Mouse (Mus musculus) hindbrain, embryonic 14.5 days (tissue): ENCODE data around the gene Mypn. TPM values are rescaled to one million over a fixed set of nuclear protein-coding genes. Genes with fewer than 3 reads are reported as not detected.

Source experiments
- ATAC-seq: fragments of 200-750 bp; cut with Nextera tagmentation; 2 replicates; pipeline ENCODE4 v1.8.0; 2017; ENCODE audit warnings: moderate number of reproducible peaks, mild to moderate bottlenecking, moderate TSS enrichment, moderate library complexity; ENCODE audit not compliant: low FRiP score
- DNase-seq: peaks from one replicate; pipeline ENCODE4 v3.0.0-alpha.2; 2015; ENCODE audit warnings: low spot score
- H3K27ac ChIP-seq: fragments of 300-500 bp; sonication (generic); 2 replicates; pipeline ENCODE4 v1.5.1; 2014; ENCODE audit warnings: mild to moderate bottlenecking, moderate library complexity
- H3K27me3 ChIP-seq: fragments of 300-500 bp; sonication (generic); 2 replicates; pipeline ENCODE4 v1.6.1; 2014; ENCODE audit warnings: mild to moderate bottlenecking, low read length, mixed read lengths; ENCODE audit not compliant: control insufficient read depth, insufficient read depth
- H3K36me3 ChIP-seq: fragments of 300-500 bp; sonication (generic); replicated peaks from 2 replicates; pipeline ENCODE4 v1.6.1; 2014; ENCODE audit not compliant: control insufficient read depth, insufficient read depth
- H3K4me1 ChIP-seq: fragments of 300-500 bp; sonication (generic); replicated peaks from 2 replicates; pipeline ENCODE4 v1.6.1; 2014; ENCODE audit warnings: antibody characterized with exemption, low read length, mixed read lengths; ENCODE audit not compliant: control insufficient read depth, insufficient read depth
- H3K4me2 ChIP-seq: fragments of 300-500 bp; sonication (generic); replicated peaks from 2 replicates; pipeline ENCODE4 v1.6.1; 2014; ENCODE audit warnings: mild to moderate bottlenecking, moderate library complexity
- H3K4me3 ChIP-seq: fragments of 300-500 bp; sonication (generic); replicated peaks from 2 replicates; pipeline ENCODE4 v1.5.1; 2014; ENCODE audit warnings: mild to moderate bottlenecking, low read length
- H3K9ac ChIP-seq: fragments of 300-500 bp; sonication (generic); 2 replicates; pipeline ENCODE4 v1.6.1; 2014
- H3K9me3 ChIP-seq: fragments of 300-500 bp; sonication (generic); 2 replicates; pipeline ENCODE4 v1.6.1; 2016; ENCODE audit warnings: low read length; ENCODE audit not compliant: control insufficient read depth
- WGBS: fragments of 180-500 bp; shearing (Covaris S2); extraction: QIAGEN DNeasy Blood & Tissue Kit; methylation state at CpG from one replicate; pipeline ENCODE4 v1.1.7; 2014; 5-methylcytosine and 5-hydroxymethylcytosine counted together
- polyA plus RNA-seq: library from polyadenylated mRNA; unstranded; fragments of >200 nt; fragmentation: Nextera tagmentation; extraction: Ambion mirVana; gene quantifications from 2 replicates; pipeline ENCODE4 v1.2.1, GENCODE M21; 2014

Mypn gene
- polyA plus RNA-seq, 1 experiment from 2014 or later, result 0.68 TPM

DNA sequence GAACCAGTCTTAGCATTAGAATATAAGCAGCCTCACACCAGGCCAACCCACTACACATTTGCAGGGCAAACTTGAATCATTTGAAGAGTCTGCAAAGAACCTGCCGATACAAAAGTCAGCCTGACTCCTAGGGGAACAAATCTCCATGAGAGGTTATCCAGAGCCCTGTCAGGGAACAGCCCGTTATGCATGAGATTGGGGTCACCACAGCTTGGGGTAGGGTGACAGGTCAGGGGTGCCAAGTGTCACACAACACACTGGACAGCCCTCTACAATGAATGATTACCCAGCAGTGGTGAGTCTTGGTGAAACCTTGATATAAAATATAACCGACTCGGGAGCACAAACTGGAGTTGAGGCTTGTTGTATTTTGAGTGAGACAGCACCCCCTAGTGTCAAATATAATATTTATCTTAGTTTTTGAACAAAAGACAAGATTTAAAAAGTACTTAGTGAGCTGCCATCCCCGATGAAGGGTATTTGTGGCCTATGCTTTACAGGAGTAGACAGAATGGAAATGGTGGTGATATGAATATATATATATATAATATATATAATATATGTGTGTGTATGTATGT is 90.6 kb downstream of the Mypn start:
- 50% methylated on average over 5 of the region's 5 CpGs for WGBS
- no peak overlapping the region for H3K4me3 ChIP-seq
- H3K36me3 ChIP-seq, result no peaks in the 10 kb centered on the region
- ATAC-seq (no peak), DNase-seq (peak; percentile 76)
- H3K9ac ChIP-seq, result no peak overlapping the region
- no peaks in the 10 kb centered on the region for H3K9me3 ChIP-seq
- H3K27me3 ChIP-seq, result no peaks in the 10 kb centered on the region
- no peak overlapping the region for H3K4me2 ChIP-seq
- no peak overlapping the region for H3K27ac ChIP-seq
- H3K4me1 ChIP-seq, result no peaks in the 10 kb centered on the region

DNA sequence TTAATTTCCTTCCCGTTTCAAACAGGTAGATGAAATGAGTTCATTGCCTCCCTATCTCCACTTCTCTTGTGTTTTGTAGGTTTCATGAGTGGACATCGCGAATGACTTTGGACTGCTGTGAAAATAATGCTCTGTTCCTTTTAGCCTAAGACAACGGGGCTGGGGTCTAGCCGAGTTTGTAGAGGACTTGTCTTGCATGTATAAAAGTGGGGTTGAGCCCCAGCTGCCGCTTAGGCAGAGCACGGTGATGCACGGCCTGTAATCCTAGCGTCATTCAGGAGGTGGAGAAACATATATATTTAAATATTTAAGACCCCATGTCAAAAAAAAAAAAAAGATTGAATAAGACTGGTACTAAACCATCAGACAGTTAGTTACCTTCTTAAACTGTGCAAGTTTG is 103.1 kb downstream of the Mypn start:
- H3K36me3 ChIP-seq, result no peaks in the 10 kb centered on the region
- H3K4me2 ChIP-seq, result peak overlapping the region; percentile 97
- 9% methylated on average over 9 of the region's 9 CpGs for WGBS
- H3K9ac ChIP-seq, result peak overlapping the region; percentile 77
- DNase-seq (no peak), ATAC-seq (peak; percentile 51; the same call in 1 of the 2 replicates)
- no peaks in the 10 kb centered on the region; the same call in 1 of the 2 replicates for H3K4me1 ChIP-seq
- H3K27me3 ChIP-seq, result peaks cover 15% of the 10 kb centered on the region; the same call in 1 of the 2 replicates
- no peaks in the 10 kb centered on the region for H3K9me3 ChIP-seq
- H3K4me3 ChIP-seq, result peak overlapping the region; percentile 65
- H3K27ac ChIP-seq, result peak overlapping the region; percentile 51; the same call in 1 of the 2 replicates

DNA sequence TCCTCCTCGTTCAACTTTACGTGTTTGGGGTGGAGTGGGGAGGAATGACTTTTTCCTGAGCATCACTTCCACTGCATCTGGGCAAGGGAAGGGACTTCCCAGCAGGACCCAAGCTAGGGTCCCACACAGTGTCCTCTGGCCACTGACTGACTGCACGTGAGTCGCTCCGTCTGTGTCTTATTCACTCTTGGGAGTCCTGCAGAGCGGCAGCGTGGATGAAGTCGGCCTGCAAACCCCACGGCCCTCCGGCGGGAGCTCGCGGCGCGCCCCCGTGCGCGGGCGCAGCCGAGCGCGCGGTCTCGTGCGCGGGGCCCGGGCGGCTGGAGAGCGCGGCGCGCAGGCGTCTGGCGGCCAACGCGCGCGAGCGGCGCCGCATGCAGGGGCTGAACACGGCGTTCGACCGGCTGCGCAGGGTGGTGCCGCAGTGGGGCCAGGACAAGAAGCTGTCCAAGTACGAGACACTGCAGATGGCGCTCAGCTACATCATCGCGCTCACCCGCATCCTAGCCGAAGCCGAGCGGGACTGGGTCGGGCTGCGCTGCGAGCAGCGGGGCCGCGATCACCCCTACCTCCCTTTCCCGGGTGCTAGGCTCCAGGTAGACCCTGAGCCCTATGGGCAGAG is 103.7 kb downstream of the Mypn start:
- under 1% methylated on average over 62 of the region's 62 CpGs for WGBS

DNA sequence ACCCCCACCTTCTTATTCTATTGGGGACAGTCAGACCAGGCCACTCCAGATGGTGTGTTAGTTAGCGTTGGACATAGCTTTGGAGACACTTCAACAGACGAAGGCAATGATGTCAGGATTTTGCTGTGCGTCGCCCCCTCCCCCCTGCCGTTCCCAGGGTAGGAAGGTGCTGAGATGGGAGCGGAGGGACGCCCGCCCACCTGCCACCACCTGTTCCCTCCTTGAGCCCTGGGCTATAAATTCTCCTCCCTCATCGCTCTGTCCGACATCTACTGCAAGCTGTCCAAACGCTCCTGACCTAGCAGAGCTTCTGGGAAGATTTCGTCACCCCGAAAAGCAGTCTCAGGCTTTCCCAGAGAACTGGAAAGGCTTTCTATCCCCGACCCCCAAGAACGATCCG is 104.2 kb downstream of the Mypn start, which contains the start of gene Atoh7:
TSS of gene Atoh7 (plus strand) at position 131 of the 400 bp plus-strand sequence.
- 4% methylated on average over 16 of the region's 16 CpGs for WGBS
- no peak for DNase-seq
- H3K4me1 ChIP-seq, result no peaks in the 10 kb centered on the region; the same call in 1 of the 2 replicates

More for the DNA sequence above, 103.7 kb downstream of the Mypn start:
- Histone ChIP-seq H3K4me3 (peak overlapping the region; percentile 65), H3K9ac (peak overlapping the region; percentile 77), H3K27ac (peak overlapping the region; percentile 51; the same call in 1 of the 2 replicates), H3K4me1 (no peaks in the 10 kb centered on the region; the same call in 1 of the 2 replicates), H3K27me3 (peaks cover 15% of the 10 kb centered on the region), H3K4me2 (peak overlapping the region; percentile 97), H3K9me3 (no peaks in the 10 kb centered on the region), H3K36me3 (no peaks in the 10 kb centered on the region)
- DNase-seq (peak; percentile 76), ATAC-seq (peak; percentile 94)

DNA sequence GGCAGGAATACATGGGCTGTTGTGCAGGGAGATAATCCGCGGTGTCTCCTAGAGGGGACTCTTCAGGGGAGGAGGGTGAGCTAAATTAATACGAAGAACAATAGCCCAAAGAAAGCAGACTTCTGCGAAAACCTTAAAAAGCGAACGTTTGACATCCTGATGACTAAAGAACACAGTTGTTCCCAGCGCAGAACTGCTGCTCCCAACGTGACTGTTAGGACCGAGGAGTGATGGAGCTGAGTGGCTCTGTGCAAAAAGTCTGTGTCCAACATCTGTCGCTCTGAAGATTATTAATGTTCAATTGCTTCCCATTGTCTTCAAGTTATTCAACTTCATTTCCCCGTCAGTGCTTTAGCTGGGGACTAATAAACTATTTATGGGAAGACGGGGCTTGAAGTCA is 105.6 kb downstream of the Mypn start:
- DNase-seq (no peak), ATAC-seq (no peak)
- Histone ChIP-seq H3K4me3 (no peak overlapping the region), H3K9me3 (no peaks in the 10 kb centered on the region), H3K9ac (no peak overlapping the region), H3K27ac (no peak overlapping the region), H3K4me2 (no peak overlapping the region), H3K36me3 (no peaks in the 10 kb centered on the region), H3K27me3 (peaks cover 15% of the 10 kb centered on the region), H3K4me1 (no peaks in the 10 kb centered on the region; the same call in 1 of the 2 replicates)
- WGBS, result 52% methylated on average over 12 of the region's 12 CpGs

More for the DNA sequence above, 104.2 kb downstream of the Mypn start, which contains the start of gene Atoh7:
- Histone ChIP-seq H3K27me3 (peaks cover 15% of the 10 kb centered on the region), H3K4me3 (peak within 1 kb of the TSS; percentile 65), H3K27ac (peak within 1 kb of the TSS; percentile 51; the same call in 1 of the 2 replicates), H3K36me3 (no peaks in the 10 kb centered on the region), H3K4me2 (peak within 1 kb of the TSS; percentile 97), H3K9me3 (no peaks in the 10 kb centered on the region), H3K9ac (peak within 1 kb of the TSS; percentile 77)
- ATAC-seq, result no peak

DNA sequence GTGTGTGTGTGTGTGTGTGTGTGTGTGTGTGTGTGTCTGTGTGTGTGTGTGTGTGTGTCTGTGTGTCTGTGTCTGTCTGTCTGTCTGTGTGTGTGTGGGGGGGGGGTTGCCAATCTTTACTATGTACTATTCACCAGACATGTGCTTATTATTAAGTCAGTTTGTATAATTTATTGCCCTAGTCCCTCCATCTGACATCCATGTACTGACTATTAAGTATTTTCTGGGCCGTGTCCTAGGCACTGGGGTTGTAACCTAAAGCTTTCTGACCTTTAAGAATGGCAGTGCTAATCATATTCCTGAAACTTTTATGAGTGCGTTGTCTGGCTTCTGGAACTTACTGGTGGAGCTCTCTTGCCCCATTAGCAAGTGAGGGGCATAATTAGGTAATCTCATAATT is 107.0 kb downstream of the Mypn start:
- no peak overlapping the region for H3K9ac ChIP-seq
- WGBS, result 63% methylated on average over 2 of the region's 2 CpGs
- ATAC-seq (no peak), DNase-seq (no peak)
- H3K4me1 ChIP-seq, result no peaks in the 10 kb centered on the region; the same call in 1 of the 2 replicates
- H3K27me3 ChIP-seq, result peaks cover 15% of the 10 kb centered on the region
- no peaks in the 10 kb centered on the region for H3K36me3 ChIP-seq
- H3K4me2 ChIP-seq, result no peak overlapping the region
- no peak overlapping the region for H3K4me3 ChIP-seq
- H3K27ac ChIP-seq, result no peak overlapping the region
- H3K9me3 ChIP-seq, result no peaks in the 10 kb centered on the region

DNA sequence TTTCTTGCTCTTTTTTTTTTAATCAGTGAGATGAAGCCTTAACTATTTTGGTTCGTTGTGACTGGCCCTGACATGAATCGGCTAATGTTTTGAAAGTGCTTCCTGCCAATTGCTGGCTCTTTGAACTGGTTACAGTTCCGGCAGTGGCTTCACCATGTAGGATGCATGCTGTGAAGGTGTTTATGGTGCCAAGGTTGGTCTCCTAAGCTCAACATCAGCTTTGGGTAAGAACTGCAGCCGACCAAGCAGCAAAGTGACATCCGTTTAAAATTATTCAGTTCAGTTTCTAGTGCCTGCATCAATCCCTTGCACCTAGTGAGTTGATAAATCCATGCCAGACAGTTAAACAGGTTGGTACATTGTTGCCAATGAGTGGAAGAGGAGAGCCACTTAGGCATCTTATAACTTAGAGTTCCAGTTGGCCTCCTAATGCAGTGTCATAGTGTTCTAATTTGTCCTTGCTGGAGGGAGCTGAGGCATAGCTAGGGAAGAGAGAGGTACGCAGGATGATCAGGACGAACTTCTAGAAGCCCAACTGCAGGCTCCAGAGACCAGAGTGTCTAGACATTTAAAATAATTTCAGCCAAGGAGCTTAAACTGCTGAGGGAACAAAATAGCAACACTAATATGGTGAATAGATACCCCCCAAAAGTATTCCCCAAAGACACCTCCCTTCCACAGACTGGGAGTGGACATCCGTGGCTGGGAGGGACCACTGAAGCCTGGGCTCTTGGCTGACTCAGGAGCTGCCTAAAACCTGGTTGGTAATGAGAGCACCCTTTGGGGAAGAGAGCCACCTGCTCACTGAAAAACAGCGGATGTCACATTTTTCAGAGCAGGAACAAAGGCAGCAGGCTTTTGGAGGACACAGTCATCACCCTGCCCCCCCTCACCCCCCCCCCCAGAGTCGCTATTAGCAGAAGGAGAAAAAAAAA is 110.9 kb downstream of the Mypn start:
- no peaks in the 10 kb centered on the region; the same call in 1 of the 2 replicates for H3K27me3 ChIP-seq
- H3K36me3 ChIP-seq, result no peaks in the 10 kb centered on the region
- WGBS, result 65% methylated on average over 10 of the region's 10 CpGs
- no peak overlapping the region for H3K4me2 ChIP-seq
- ATAC-seq (no peak), DNase-seq (no peak)
- no peak overlapping the region for H3K27ac ChIP-seq
- H3K4me3 ChIP-seq, result no peak overlapping the region
- no peak overlapping the region for H3K9ac ChIP-seq
- H3K9me3 ChIP-seq, result no peaks in the 10 kb centered on the region
- H3K4me1 ChIP-seq, result peaks cover 13% of the 10 kb centered on the region

DNA sequence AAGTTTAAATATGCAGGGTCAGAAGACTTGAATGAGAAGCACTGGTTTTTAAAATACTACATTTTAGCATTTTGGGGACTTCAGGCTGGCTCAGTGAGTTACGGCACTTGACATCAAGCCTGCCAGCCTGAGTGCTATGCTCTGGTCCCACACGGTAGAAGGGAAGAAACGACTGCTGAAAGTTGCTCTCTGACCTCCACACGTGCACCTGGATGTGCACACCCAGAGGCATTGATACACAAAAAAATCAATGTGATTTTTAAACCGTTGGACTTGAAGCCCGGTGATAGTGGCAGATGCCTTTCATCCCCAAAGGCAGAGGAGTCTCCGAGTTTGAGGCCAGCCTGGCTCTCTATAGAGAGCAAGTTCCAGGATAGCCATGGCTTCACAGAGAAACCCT is 111.8 kb downstream of the Mypn start:
- Histone ChIP-seq H3K9ac (no peak overlapping the region), H3K4me1 (peaks cover 13% of the 10 kb centered on the region), H3K36me3 (no peaks in the 10 kb centered on the region), H3K27me3 (no peaks in the 10 kb centered on the region; the same call in 1 of the 2 replicates), H3K27ac (no peak overlapping the region), H3K4me3 (no peak overlapping the region), H3K4me2 (no peak overlapping the region), H3K9me3 (no peaks in the 10 kb centered on the region)
- 73% methylated on average over 7 of the region's 7 CpGs for WGBS
- no peak for DNase-seq
- ATAC-seq, result no peak
